Mouse (Mus musculus) hindbrain, embryonic 13.5 days (tissue): ENCODE data around the gene Glyr1. TPM values are rescaled to one million over a fixed set of nuclear protein-coding genes. Genes with fewer than 3 reads are reported as not detected.

Experiments used
- ATAC-seq: fragments of 200-750 bp; cut with Nextera tagmentation; 2 replicates; pipeline ENCODE4 v1.8.0; 2017; ENCODE audit warnings: moderate TSS enrichment; ENCODE audit not compliant: low FRiP score
- H3K27ac ChIP-seq: fragments of 300-500 bp; sonication (generic); 2 replicates; pipeline ENCODE4 v1.5.1; 2015; ENCODE audit warnings: inconsistent platforms, mild to moderate bottlenecking, moderate library complexity
- H3K27me3 ChIP-seq: fragments of 300-500 bp; sonication (generic); 2 replicates; pipeline ENCODE4 v1.6.1; 2015; ENCODE audit warnings: mild to moderate bottlenecking, inconsistent platforms
- H3K36me3 ChIP-seq: fragments of 300-500 bp; sonication (generic); 2 replicates; pipeline ENCODE4 v1.6.1; 2015; ENCODE audit warnings: mild to moderate bottlenecking, inconsistent platforms
- H3K4me1 ChIP-seq: fragments of 300-500 bp; sonication (generic); replicated peaks from 2 replicates; pipeline ENCODE4 v1.6.1; 2015; ENCODE audit warnings: inconsistent platforms
- H3K4me2 ChIP-seq: fragments of 300-500 bp; sonication (generic); 2 replicates; pipeline ENCODE4 v1.6.1; 2015; ENCODE audit warnings: inconsistent platforms, mild to moderate bottlenecking, moderate library complexity
- H3K4me3 ChIP-seq: fragments of 300-500 bp; sonication (generic); 2 replicates; pipeline ENCODE4 v1.5.1; 2015; ENCODE audit warnings: mild to moderate bottlenecking, inconsistent platforms
- H3K9ac ChIP-seq: fragments of 300-500 bp; sonication (generic); 2 replicates; pipeline ENCODE4 v1.6.1; 2015; ENCODE audit warnings: mild to moderate bottlenecking, inconsistent platforms
- H3K9me3 ChIP-seq: fragments of 300-500 bp; sonication (generic); 2 replicates; pipeline ENCODE4 v1.6.1; 2016; ENCODE audit warnings: inconsistent platforms
- WGBS: fragments of 180-500 bp; shearing (Covaris S2); methylation state at CpG from one replicate; pipeline ENCODE4 v1.1.7; 2015; 5-methylcytosine and 5-hydroxymethylcytosine counted together
- polyA plus RNA-seq: library from polyadenylated mRNA; unstranded; fragments of >200 nt; fragmentation: Nextera tagmentation; extraction: Ambion mirVana; gene quantifications from 2 replicates; pipeline ENCODE4 v1.2.1, GENCODE M21; 2015

Glyr1 gene
- polyA plus RNA-seq, result 206 and 209 TPM in 2 replicates

DNA sequence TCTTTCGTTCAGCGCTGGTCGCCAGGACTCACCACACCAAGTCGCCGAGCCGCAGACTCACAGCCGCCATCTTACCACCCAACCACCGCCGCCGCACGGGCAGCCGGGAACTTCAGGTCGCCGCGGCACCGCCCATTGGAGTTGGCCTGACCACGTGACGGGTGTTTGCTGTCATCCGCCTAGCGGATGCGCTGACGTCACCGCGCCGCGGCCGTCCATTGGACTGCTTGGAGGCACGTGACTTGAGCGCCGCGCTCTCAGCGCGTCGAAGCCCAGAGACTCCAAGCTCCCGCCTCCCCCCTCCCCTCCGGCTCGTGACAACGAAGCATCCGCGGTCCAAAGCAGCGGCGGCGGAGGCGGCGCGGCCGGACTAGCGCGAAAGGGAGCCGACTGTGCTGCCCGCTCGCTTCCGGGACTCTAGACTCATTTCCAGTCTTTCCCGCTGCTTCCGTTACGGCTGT, at the start of gene Glyr1, which contains the start of gene Ubn1:
Gene Glyr1, minus strand, starts transcription at position 90 of the 461 bp plus-strand sequence.
Gene Ubn1, plus strand, starts transcription at position 284 of the 461 bp plus-strand sequence.
- peak within 1 kb of the TSS; percentile 98 for H3K4me2 ChIP-seq
- H3K4me1 ChIP-seq, result peaks cover 44% of the 10 kb centered on the region
- H3K36me3 ChIP-seq, result peaks cover 39% of the 10 kb centered on the region
- H3K9me3 ChIP-seq, result no peaks in the 10 kb centered on the region
- peak within 1 kb of the TSS; percentile 99 for H3K4me3 ChIP-seq
- 0% methylated on average over 46 of the region's 56 CpGs for WGBS
- ATAC-seq, result peak; percentile 100
- peak within 1 kb of the TSS; percentile 98 for H3K27ac ChIP-seq
- peak within 1 kb of the TSS; percentile 95 for H3K9ac ChIP-seq
- H3K27me3 ChIP-seq, result no peaks in the 10 kb centered on the region

DNA sequence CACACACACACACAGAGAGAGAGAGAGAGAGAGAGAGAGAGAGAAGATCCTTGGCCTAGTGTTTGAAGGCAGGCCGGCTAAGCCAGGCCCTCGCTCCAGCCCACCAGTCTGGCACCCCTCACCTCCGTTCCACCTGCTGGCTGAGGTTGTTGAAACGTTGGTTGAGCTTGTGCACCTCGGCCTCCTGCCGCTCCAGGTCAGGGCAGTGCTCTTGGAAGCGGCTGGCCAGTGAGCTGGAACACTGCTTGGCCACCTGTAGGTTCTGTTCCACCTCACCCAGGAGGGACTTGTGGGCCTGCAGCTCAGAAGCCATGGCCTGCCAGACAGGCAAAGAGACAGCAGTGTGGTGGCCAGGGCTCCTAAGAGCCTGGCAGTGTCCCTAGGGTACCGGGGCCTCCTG, 46.8 kb upstream of the Glyr1 start:
- H3K4me2 ChIP-seq, result no peak overlapping the region

DNA sequence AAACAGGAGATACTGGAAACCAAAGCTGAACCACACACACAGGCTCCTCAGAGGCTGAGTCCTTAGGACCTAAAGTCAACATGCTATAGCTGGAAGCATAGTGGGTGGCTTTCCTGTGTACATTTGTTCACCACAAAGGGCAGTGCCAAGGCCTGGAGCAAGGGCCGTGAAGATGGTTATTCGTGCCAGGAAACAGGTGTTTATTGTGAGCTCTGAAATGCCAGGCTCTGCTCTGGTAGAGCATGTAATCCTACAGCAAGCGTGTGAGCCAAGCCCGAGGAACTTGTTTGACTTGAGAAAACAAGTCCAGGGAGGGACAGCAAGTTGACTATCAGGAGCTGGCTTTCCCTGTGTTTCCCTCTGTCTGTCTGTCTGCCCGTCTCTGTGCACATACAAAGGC, 43.6 kb upstream of the Glyr1 start:
- no peaks in the 10 kb centered on the region for H3K27me3 ChIP-seq
- ATAC-seq, result no peak
- H3K9ac ChIP-seq, result no peak overlapping the region
- H3K4me3 ChIP-seq, result no peak overlapping the region
- no peak overlapping the region for H3K27ac ChIP-seq
- H3K9me3 ChIP-seq, result no peaks in the 10 kb centered on the region
- H3K4me1 ChIP-seq, result no peaks in the 10 kb centered on the region
- peaks cover 11% of the 10 kb centered on the region for H3K36me3 ChIP-seq
- H3K4me2 ChIP-seq, result no peak overlapping the region
- WGBS, result 85% methylated on average over 5 of the region's 5 CpGs

More for the DNA sequence above, 46.8 kb upstream of the Glyr1 start:
- Histone ChIP-seq H3K9me3 (no peaks in the 10 kb centered on the region), H3K9ac (no peak overlapping the region), H3K4me1 (no peaks in the 10 kb centered on the region), H3K27ac (no peak overlapping the region), H3K27me3 (no peaks in the 10 kb centered on the region), H3K36me3 (no peaks in the 10 kb centered on the region), H3K4me3 (no peak overlapping the region)
- 81% methylated on average over 8 of the region's 8 CpGs for WGBS
- no peak for ATAC-seq

DNA sequence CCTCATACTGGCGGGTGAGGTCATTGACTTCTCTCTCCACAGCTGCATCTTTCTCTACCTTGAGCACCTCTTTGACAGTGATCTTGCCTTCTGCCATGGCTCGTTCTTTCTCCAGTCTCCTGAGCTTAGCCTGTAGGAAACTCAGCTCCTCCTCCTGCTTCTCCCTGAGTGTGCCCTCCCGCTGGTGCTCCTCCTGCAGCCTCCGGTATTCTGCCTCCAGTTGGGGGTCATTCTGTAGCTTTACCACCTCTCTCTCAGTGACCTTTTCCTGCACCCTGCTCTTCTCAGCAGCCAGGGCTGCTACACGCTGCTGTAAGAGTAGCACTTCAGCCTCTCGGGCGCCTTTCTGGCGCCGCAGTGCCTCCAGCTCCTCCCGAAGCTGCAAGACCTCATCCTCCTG, 39.4 kb upstream of the Glyr1 start:
- no peak overlapping the region for H3K27ac ChIP-seq
- ATAC-seq, result no peak
- WGBS, result 75% methylated on average over 10 of the region's 10 CpGs

DNA sequence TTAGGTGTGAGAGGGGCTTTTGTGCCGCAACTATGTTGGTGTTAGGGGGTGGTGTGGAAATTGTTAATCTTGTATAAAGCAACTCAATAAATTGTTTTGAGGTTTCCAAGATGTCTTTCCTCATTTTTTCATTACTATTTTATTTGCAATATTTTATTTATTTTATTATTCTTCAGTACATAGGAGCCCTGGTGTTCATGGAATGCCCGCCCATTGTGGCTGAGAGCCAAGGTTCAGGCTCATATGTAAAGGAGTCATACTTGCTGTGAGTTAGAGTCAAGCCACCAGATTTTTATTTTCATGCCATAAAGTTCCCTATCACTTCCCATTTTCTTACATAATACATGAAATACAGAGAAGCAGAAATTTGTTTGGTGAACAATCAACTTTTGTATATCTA, 36.5 kb upstream of the Glyr1 start:
- 100% methylated on average over 2 of the region's 2 CpGs for WGBS
- no peak overlapping the region for H3K9ac ChIP-seq
- no peak for ATAC-seq
- no peak overlapping the region for H3K4me3 ChIP-seq
- H3K36me3 ChIP-seq, result peaks cover 81% of the 10 kb centered on the region
- no peaks in the 10 kb centered on the region for H3K4me1 ChIP-seq
- H3K4me2 ChIP-seq, result no peak overlapping the region
- no peak overlapping the region for H3K27ac ChIP-seq
- no peaks in the 10 kb centered on the region for H3K9me3 ChIP-seq
- no peaks in the 10 kb centered on the region for H3K27me3 ChIP-seq

More for the DNA sequence above, 39.4 kb upstream of the Glyr1 start:
- Histone ChIP-seq H3K4me1 (no peaks in the 10 kb centered on the region), H3K36me3 (peaks cover 54% of the 10 kb centered on the region), H3K9me3 (no peaks in the 10 kb centered on the region), H3K9ac (no peak overlapping the region), H3K27me3 (no peaks in the 10 kb centered on the region), H3K4me3 (no peak overlapping the region), H3K4me2 (no peak overlapping the region)

DNA sequence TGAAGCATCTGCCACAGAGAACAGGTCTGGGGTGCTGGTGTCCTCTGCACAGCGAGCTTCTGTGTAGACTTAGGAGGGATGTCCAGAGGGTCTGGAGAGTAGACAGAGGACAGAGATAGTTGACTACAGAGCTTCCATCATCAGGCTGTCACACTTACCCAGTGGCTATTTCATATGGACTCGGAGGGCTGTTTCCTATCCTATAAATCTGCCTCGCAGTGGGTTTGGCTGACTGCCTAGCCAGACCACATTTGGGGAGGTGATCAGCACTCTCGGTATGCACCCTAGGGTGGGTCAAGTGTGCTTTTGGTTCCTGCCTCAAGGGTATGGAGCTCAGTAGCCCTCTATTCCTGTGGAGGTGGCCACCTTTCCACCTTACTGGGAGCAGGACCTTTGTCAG, 35.5 kb upstream of the Glyr1 start:
- peaks cover 85% of the 10 kb centered on the region for H3K36me3 ChIP-seq
- no peaks in the 10 kb centered on the region for H3K9me3 ChIP-seq
- 95% methylated on average over 4 of the region's 4 CpGs for WGBS
- no peak overlapping the region for H3K27ac ChIP-seq
- no peak overlapping the region for H3K4me2 ChIP-seq
- no peak overlapping the region for H3K9ac ChIP-seq
- no peak overlapping the region for H3K4me3 ChIP-seq
- ATAC-seq, result no peak
- H3K27me3 ChIP-seq, result no peaks in the 10 kb centered on the region
- H3K4me1 ChIP-seq, result no peaks in the 10 kb centered on the region

DNA sequence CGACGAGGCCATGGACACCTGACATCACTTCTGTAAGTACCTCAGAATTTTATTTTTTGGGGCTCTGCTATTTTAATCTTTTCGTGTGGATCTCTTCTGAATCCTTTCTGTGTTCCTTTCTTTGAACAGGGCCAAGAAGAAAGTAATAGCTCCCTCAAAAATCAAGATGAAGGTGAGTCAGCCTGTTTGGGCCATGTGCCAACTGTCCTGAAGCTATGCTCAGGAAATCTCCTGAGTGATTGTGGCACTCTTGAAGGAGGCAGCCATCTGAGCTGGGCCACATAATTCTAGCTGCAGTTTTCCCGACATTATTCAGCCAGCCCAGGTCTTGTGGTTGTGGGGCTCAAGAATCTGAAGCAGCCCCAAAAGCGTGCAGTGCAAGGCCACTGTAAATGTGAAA, 24.7 kb upstream of the Glyr1 start:
- no peaks in the 10 kb centered on the region for H3K9me3 ChIP-seq
- no peak overlapping the region for H3K27ac ChIP-seq
- peaks cover 93% of the 10 kb centered on the region for H3K36me3 ChIP-seq
- 94% methylated on average over 5 of the region's 5 CpGs for WGBS
- H3K4me3 ChIP-seq, result no peak overlapping the region
- no peak for ATAC-seq
- H3K9ac ChIP-seq, result no peak overlapping the region
- H3K27me3 ChIP-seq, result no peaks in the 10 kb centered on the region
- no peaks in the 10 kb centered on the region for H3K4me1 ChIP-seq
- no peak overlapping the region for H3K4me2 ChIP-seq

DNA sequence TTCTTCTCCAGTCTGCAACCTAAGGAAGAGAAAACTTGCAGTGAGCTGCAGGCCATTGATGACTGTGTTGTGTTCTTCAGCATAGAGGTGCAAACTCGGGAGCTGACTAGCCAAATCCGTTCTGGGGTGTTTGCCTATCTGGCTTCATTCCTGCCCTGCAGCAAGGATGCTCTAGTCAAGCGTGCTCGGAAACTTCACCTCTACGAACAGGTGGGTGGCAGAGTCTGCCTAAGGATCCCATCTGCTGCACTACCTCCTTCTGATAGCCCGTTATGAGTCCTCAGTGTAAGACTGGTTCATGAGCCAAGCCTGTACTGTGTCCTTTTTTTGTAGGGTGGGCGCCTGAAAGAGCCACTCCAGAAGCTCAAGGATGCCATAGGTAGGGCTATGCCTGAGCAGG, 22.3 kb upstream of the Glyr1 start:
- Histone ChIP-seq H3K9me3 (no peaks in the 10 kb centered on the region), H3K27me3 (no peaks in the 10 kb centered on the region), H3K4me3 (no peak overlapping the region), H3K4me2 (no peak overlapping the region), H3K27ac (no peak overlapping the region), H3K9ac (no peak overlapping the region), H3K36me3 (peaks cover 85% of the 10 kb centered on the region), H3K4me1 (no peaks in the 10 kb centered on the region)
- ATAC-seq, result no peak
- 97% methylated on average over 7 of the region's 7 CpGs for WGBS

DNA sequence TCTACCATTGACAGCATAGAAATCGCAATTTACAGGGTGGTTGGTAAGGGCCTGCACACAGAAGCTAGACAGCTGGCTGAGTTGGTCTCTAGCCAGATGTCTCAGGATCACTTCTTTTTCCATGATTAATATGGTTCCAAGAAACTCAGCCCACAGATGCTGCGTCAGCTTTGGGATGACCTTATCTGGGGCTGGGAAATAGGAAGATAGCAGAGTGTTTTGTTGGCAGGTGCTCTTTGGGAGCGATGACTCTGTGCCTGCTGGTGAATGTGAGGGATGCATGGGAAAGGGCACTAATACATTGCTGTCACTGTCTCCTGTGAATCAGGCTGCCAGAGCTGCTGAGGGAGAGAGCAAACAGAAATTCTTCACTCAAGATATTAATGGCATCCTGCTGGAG, 20.7 kb upstream of the Glyr1 start:
- Histone ChIP-seq H3K9ac (no peak overlapping the region), H3K27ac (no peak overlapping the region), H3K36me3 (peaks cover 81% of the 10 kb centered on the region), H3K27me3 (no peaks in the 10 kb centered on the region), H3K9me3 (no peaks in the 10 kb centered on the region), H3K4me3 (no peak overlapping the region), H3K4me2 (no peak overlapping the region), H3K4me1 (no peaks in the 10 kb centered on the region)
- 86% methylated on average over 3 of the region's 3 CpGs for WGBS
- no peak for ATAC-seq

DNA sequence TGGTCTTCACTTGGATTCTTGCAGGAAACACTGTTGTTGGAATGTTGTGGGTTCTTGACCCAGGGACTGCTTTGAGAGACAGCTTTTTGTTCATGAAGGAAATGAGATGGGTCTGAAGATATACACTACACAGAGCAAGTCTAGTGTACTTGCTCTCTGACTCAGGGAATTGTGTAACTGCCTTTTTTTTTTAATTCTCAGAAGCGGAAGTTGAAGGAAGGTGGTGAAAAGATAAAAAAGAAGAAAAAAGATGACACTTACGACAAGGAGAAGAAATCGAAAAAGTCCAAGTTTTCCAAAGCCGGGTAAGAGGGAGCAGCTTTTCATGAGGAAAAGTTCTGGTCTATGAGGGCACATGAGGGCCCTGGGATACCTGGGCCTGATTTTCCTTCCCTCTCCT, 13.8 kb upstream of the Glyr1 start:
- Histone ChIP-seq H3K9me3 (no peaks in the 10 kb centered on the region), H3K36me3 (peaks cover 67% of the 10 kb centered on the region), H3K4me3 (no peak overlapping the region), H3K27ac (no peak overlapping the region), H3K27me3 (no peaks in the 10 kb centered on the region), H3K9ac (no peak overlapping the region), H3K4me1 (no peaks in the 10 kb centered on the region), H3K4me2 (no peak overlapping the region)
- over 99% methylated on average over 4 of the region's 4 CpGs for WGBS
- ATAC-seq, result no peak

DNA sequence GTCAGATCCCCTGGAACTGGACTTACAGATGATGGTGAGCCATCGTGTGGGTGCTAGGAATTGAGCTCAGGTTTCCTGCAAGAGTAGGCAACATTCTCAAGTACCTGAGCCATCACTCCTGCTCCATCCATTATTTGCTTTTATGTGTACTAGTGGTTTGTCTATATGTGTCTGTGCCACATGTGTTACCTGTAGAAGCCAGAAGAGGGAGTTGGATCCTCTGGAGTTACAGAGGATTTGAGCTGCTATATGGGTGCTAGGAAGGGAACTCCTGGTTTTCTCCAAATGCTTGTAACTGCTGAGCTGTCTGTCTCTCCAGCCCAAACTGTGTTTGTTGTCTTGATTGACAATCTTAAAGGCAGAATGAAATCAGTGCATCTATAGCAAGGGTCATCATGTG, 8.5 kb upstream of the Glyr1 start:
- no peak overlapping the region for H3K27ac ChIP-seq
- no peak overlapping the region for H3K9ac ChIP-seq
- H3K9me3 ChIP-seq, result no peaks in the 10 kb centered on the region
- WGBS, result 86% methylated on average over 1 of the region's 1 CpGs
- peaks cover 59% of the 10 kb centered on the region for H3K36me3 ChIP-seq
- H3K4me3 ChIP-seq, result no peak overlapping the region
- no peak overlapping the region for H3K4me2 ChIP-seq
- H3K4me1 ChIP-seq, result 0 out of 2 replicates have a peak, but pooled peaks cover 5% of the 10 kb centered on the region
- H3K27me3 ChIP-seq, result no peaks in the 10 kb centered on the region
- no peak for ATAC-seq

DNA sequence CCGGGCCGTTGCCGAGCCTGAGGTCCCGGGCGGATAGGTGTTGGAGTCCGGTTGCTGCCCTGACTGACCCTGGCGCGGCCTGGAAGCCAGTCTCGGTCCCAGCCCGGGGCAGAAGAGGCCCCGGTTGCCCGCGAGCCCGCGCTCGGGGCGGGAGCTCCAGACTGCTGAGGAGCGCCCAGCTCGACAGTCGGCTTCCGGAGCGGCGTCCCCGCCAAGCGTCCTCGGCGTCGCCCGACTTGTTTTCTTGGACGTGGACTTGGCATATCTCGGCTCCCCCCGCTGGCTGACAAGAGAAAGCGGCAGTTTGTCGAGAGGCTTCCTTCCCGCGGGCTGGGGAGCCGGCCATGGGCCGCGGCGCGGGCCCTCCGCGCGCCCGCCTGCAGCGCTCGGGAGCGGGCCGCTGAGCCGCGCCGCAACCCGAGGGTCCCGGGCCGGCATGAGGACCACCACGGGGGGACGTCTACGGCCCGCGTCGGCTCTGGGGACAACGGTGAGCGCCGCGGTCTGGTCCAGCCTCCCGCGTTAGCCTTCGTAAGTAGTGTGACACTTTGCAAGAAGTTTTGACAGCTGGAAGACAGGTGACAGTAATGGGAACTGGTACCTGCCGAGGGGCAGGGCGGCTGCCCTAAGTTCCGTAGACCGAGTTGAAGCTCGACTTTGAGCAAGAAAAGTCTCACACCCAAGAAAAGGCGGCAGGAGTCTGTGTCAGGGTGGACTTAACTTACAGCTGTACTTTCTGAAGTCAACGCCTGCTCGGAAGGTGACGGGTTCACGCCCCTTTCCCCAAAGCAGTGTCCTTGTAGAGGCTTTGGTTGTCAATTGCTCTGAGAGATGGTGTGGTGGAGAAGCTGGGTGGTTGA, 818 bp upstream of the Glyr1 start:
- under 1% methylated on average over 78 of the region's 78 CpGs for WGBS
- peak; percentile 87 for ATAC-seq
- Histone ChIP-seq H3K27me3 (no peaks in the 10 kb centered on the region), H3K36me3 (peaks cover 38% of the 10 kb centered on the region), H3K4me3 (peak overlapping the region; percentile 99), H3K9me3 (no peaks in the 10 kb centered on the region), H3K27ac (peak overlapping the region; percentile 98), H3K4me1 (peaks cover 44% of the 10 kb centered on the region), H3K9ac (peak overlapping the region; percentile 92), H3K4me2 (peak overlapping the region; percentile 98)
